Mouse (Mus musculus) left cerebral cortex, adult 9 months (tissue): ENCODE data around the gene Klk8.

Source experiments
- DNase-seq, 2 experiments: peaks; one replicate each; pipeline ENCODE4 v3.0.0; 2022; ENCODE audit warnings: low spot score in 2 of 2

Gene Klk8

DNA sequence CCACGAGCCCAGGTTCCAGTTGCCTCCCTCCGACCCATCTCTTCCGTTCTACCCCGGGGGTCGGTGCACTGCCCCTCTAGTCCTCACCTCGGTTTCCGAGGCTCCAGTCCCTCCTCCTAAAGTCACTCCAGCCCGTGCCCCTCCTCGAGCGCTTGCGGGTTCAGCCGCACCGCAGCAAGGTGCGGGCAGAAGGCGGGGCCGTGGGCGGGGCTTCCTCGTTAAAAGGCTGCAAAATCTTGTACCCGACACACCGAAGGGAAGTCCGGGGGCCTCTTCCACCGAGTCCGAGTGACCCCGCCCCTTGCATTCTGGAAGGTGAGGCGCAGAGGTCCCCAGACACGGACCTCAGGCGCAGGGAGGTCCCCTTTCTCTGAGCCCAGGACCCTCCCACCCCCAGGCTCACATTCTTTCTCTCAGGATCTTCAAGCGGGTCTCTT is at the start of gene Klk8:
Gene Klk8, plus strand, starts transcription at position 245 of the 437 bp plus-strand sequence.
- no peak for DNase-seq

DNA sequence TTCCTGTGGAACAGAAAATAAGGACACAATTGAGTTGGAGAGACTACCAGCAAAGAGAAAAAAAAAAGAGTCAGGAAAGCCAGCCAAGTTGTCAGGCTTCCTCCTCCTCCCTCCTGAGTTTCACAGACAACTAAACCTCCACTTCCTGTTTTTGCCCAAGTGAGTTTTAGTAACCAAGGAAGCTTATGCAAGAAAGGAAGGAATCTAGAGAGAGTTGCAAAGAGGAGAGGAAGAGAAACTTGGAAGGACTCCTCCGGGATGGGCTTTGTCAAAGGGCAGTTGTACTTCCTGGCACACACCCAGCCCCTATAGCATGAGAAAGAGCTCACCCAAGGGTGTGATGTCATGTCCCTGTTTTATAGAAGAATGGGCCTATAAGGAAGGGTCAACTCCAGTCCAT is 49.6 kb upstream of the Klk8 start:
- DNase-seq: peak; percentile 1 to 21

DNA sequence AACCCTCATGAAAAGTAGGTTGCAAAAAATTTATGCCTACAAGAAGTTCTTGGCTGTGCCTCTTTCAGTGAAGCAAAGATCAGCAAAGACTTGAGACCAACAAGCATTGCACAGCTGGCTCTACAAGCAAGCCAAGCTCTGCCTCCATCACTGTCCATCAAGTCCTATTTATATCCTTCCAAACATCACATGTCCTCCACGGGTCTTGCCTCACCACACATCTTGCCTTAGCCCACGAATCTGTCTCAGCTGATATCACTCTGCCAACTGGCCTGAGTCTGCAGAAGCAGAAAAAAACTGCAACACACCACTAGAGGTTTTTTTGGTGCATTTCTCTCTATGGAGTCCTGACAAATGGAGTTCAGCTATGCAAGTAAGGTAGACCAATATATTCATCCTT is 44.6 kb upstream of the Klk8 start:
- no peak for DNase-seq

GRCm38 (mm10) chr7:43766484-43766883 is 30.9 kb upstream of the Klk8 start:
- no peak for DNase-seq

GRCm38 (mm10) chr7:43768597-43768996 is 28.8 kb upstream of the Klk8 start, which contains the start of gene Klk12:
Klk12 (plus strand) TSS chr7:43768897.
- no peak for DNase-seq

GRCm38 (mm10) chr7:43769636-43770035 is 27.7 kb upstream of the Klk8 start:
- no peak for DNase-seq

- no peak for DNase-seq
Measured at GRCm38 (mm10) chr7:43770701-43771100, 26.7 kb upstream of the Klk8 start.

DNA sequence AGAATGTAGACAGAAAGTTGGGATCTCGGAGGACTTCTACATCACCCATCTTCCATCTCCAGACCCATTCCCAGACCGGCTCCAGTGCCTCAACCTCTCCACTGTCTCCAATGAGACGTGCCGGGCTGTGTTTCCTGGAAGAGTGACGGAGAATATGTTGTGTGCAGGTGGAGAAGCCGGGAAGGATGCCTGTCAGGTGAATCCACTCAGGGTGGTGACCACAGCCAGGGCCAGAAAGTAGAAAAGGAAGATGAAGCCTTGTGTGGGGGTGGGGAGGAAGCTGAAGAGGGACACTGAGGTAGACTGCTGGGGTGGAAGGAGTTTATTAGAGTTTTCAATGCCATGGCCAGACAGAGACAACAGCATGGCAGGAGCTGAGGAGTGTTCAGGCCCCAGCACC is 25.5 kb upstream of the Klk8 start:
- no peak for DNase-seq

- no peak for DNase-seq
Measured at GRCm38 (mm10) chr7:43772901-43773300, 24.5 kb upstream of the Klk8 start.

DNA sequence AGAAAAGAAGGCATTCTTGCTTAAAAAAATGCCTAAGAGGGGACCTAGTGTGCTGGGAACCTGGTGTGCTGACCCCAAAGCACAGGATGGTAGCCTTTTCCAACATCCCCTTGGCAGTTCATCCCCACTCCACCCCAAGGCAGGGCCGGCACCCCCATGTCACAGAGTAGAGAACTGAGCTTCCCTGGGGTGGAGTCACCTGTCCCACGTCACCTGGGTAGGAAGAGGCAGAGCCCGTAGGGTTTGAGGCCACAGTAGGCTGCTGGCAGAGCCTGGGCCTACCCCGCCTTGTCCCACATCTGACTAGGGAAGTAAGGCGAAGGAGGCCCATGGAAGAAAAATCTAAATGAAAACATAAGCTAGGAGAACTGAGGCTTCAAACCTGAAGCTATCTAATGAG is 23.0 kb upstream of the Klk8 start, which contains the start of gene Klk11:
Gene Klk11, plus strand, starts transcription at position 241 of the 400 bp plus-strand sequence.
- no peak for DNase-seq

GRCm38 (mm10) chr7:43774802-43775201 is 22.6 kb upstream of the Klk8 start:
- no peak for DNase-seq

DNA sequence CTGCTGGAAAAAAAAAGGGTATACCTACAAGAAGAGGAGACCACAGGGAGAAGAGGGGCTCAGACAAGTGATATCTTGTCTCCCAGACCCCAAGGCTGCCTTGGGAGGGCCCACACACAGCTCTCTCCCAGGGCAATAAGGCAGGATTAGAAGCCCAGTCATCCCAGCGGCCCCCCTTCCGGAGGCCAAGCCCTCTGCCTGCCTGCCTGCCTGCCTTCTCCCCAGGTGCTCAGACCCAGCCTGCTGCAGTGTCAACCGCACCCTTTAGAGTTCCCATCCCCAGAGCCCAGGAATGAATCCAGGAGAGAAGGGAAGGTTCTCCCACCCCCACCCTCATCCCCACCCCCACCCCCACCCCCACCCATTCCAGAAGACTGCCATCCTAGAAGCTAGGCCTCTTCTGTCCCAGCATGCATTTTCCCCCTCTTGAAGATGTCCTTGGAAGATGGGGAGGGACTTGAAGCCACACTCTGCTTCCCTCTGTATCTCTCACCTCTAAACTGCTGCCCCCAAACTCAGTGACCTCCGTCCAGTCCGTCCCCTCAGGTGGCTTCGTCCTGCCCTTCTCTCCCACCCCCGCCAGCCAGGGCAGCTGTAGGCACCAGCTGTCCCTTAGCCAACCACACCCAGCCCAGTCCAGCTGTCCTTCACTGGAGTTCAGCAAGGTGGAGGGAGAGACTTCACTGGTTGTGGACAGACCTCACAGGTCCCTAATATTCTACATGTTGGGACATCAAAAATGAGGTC is 21.9 kb upstream of the Klk8 start:
- no peak for DNase-seq

DNA sequence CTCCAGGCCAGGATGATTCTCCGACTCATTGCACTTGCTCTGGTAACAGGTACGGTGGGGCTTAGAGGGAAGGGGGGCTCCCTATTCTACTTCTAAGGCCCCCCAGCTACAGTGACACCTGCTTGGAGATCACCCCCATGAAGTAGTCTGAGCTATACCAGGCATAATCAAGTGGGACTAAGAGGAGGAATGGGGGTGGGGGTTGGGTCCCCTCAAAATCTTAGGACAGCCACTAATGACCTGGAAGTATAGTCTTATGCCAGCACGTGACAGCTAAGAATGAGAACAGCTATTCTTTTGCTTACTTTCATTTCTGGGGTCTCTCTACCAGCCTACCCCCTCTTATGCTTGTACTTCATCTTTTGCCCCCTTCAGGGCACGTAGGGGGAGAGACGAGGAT is 20.9 kb upstream of the Klk8 start:
- no peak for DNase-seq

DNA sequence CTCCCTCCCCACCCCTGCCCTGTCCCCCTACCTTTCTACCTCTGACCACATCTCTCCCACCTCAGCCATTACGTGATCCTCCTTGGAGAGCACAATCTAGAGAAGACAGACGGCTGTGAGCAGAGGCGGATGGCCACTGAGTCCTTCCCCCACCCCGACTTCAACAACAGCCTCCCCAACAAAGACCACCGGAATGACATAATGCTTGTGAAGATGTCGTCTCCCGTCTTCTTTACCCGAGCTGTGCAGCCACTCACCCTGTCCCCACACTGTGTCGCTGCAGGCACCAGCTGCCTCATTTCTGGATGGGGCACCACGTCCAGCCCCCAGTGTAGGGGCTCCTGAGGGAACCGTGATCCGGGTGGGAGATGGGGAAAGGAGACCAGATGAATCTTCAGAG is 20.0 kb upstream of the Klk8 start:
- DNase-seq: no peak

DNA sequence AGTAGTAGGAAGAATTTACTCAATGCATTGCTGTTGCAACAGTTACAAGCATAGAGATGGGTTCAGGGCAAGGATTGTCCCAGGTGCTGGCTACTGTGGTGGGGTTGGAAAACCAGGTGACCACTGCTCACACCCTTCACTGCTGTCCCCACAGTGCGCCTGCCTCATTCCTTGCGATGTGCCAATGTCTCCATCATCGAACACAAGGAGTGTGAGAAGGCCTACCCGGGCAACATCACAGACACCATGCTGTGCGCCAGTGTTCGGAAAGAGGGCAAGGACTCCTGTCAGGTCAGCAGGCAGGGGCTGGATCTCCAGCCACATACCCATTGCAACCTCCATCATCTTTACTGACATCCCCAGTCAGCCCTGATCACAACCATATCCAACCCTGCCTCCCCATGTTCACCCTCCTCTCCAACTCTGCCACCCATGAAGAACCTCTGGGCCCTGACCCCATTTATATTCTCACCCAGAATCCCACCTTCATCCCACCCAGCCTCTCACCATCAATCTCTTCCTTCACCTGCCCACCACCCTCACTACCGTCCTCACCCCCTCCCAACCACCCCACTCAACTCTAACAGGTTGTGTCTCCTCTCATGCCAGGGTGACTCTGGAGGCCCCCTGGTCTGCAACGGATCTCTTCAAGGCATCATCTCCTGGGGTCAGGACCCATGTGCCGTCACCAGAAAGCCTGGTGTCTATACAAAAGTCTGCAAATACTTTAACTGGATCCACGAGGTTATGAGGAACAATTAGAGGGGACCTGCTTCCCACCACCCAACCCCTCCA is 19.0 kb upstream of the Klk8 start:
- no peak for DNase-seq

- DNase-seq: no peak
Measured at GRCm38 (mm10) chr7:43780241-43780640, 17.1 kb upstream of the Klk8 start.

GRCm38 (mm10) chr7:43780746-43781145 is 16.6 kb upstream of the Klk8 start, which contains the start of gene Klk10:
Klk10 (plus strand) TSS chr7:43781035.
- DNase-seq: no peak

GRCm38 (mm10) chr7:43781541-43781940 is 15.8 kb upstream of the Klk8 start:
- no peak for DNase-seq

DNA sequence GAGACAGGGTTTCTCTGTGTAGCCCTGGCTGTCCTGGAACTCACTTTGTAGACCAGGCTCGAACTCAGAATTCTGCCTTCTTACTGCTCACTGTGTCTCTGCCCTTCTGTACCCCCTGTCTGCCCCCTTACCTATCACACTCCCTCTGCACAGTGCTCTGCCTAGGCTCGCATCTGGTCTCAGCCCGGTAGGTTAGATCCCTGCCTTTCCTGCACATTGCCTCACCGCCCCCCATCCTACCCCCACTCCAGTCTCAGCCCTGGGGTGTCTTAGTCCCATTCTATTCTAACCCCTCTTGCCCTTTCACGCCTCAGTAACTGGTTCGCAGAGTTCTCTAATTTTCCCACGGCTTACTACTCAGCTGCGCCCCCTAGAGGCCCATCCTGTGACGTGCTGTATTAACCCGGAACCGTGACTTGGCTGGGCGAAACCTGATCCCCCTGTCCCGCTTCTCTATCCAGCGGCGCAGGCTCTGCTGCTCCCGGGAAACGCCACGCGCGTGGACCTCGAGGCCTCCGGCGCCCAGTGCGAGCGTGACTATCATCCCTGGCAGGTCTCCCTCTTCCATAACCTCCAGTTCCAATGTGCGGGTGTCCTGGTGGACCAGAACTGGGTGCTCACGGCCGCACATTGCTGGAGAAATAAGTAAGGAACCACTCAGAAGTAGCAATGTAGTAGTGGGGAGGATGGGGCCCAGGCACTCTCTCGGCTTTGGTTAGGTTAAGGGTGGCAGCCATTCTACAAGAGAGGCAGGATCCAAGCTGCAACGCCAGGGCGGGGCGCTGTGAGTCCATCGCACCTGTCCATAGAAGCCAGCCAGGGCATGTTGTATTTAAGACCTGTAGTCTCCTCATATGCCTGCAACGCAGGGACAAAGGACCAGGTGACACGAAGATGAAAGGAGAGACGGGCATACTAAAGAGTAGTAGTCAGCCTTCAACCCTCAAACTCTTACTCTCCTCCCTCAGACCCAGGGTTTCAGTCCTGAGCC is 14.8 kb upstream of the Klk8 start:
- peak in 1 of 2 experiments; percentile 65 for DNase-seq

- DNase-seq: no peak
Measured at GRCm38 (mm10) chr7:43785286-43785685, 12.1 kb upstream of the Klk8 start.

DNA sequence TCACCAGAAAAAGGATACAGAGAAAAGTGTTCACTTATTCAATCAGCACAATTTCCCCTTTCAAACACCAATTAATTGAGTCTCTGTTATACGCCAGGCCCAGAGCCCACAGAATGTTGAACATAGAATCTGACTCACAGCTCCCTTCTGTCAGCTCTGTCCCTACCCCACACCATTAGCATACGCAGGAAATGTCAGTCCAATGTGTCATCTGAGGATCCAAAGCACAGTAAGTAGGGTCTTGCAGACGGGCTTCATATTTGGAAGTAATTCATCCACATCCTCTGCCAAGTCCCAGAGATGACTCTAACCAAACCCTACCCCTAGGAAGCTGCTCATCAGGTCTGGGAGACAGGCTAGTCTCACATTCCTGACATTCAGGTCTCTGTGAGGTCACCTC is 9.3 kb upstream of the Klk8 start:
- DNase-seq: no peak

- no peak for DNase-seq
Measured at GRCm38 (mm10) chr7:43789295-43789694, 8.1 kb upstream of the Klk8 start.
